Mouse (Mus musculus) kidney, embryonic 14.5 days (tissue): ENCODE measurements around the gene Arhgdib. TPM values are rescaled to one million over a fixed set of nuclear protein-coding genes. Genes with fewer than 3 reads are reported as not detected.
A peak's percentile ranks its signal among the peaks of the same experiment; 100 is the strongest.

Experiments used
- ATAC-seq: fragments of 200-750 bp; cut with Nextera tagmentation; 2 replicates; pipeline ENCODE4 v1.8.0; 2017; ENCODE audit warnings: moderate number of reproducible peaks, mild to moderate bottlenecking, moderate TSS enrichment, moderate library complexity; ENCODE audit not compliant: low FRiP score, low TSS enrichment
- H3K27ac ChIP-seq: fragments of 300-500 bp; sonication (generic); 2 replicates; pipeline ENCODE4 v1.5.1; 2014; ENCODE audit warnings: low read depth, mild to moderate bottlenecking, low read length, moderate library complexity, mixed read lengths
- H3K27me3 ChIP-seq: fragments of 300-500 bp; sonication (generic); 2 replicates; pipeline ENCODE4 v1.6.1; 2014; ENCODE audit warnings: mild to moderate bottlenecking, low read length; ENCODE audit not compliant: control insufficient read depth, insufficient read depth
- H3K36me3 ChIP-seq: fragments of 300-500 bp; sonication (generic); 2 replicates; pipeline ENCODE4 v1.6.1; 2014; ENCODE audit warnings: low read length, mixed read lengths; ENCODE audit not compliant: control insufficient read depth, insufficient read depth
- H3K4me1 ChIP-seq: fragments of 300-500 bp; sonication (generic); 2 replicates; pipeline ENCODE4 v1.6.1; 2014; ENCODE audit warnings: low read length, mixed read lengths; ENCODE audit not compliant: control insufficient read depth, insufficient read depth
- H3K4me2 ChIP-seq: fragments of 300-500 bp; sonication (generic); replicated peaks from 2 replicates; pipeline ENCODE4 v1.6.1; 2014; ENCODE audit warnings: low read depth, mild to moderate bottlenecking, low read length
- H3K4me3 ChIP-seq: fragments of 300-500 bp; sonication (generic); 2 replicates; pipeline ENCODE4 v1.5.1; 2014; ENCODE audit warnings: mild to moderate bottlenecking, low read length
- H3K9ac ChIP-seq: fragments of 300-500 bp; sonication (generic); 2 replicates; pipeline ENCODE4 v1.6.1; 2014; ENCODE audit warnings: low read depth, mild to moderate bottlenecking, low read length, moderate library complexity
- H3K9me3 ChIP-seq: fragments of 300-500 bp; sonication (generic); 2 replicates; pipeline ENCODE4 v1.6.1; 2016; ENCODE audit warnings: low read length; ENCODE audit not compliant: control insufficient read depth
- WGBS: fragments of 180-500 bp; shearing (Covaris S2); extraction: QIAGEN DNeasy Blood & Tissue Kit; methylation state at CpG from one replicate; pipeline ENCODE4 v1.1.7; 2014; 5-methylcytosine and 5-hydroxymethylcytosine counted together
- polyA plus RNA-seq: library from polyadenylated mRNA; unstranded; fragments of >200 nt; fragmentation: Nextera tagmentation; extraction: Ambion mirVana; gene quantifications from 2 replicates; pipeline ENCODE4 v1.2.1, GENCODE M21; 2014

The Arhgdib gene
- polyA plus RNA-seq, 1 experiment from 2014 or later = 60.4 TPM

DNA sequence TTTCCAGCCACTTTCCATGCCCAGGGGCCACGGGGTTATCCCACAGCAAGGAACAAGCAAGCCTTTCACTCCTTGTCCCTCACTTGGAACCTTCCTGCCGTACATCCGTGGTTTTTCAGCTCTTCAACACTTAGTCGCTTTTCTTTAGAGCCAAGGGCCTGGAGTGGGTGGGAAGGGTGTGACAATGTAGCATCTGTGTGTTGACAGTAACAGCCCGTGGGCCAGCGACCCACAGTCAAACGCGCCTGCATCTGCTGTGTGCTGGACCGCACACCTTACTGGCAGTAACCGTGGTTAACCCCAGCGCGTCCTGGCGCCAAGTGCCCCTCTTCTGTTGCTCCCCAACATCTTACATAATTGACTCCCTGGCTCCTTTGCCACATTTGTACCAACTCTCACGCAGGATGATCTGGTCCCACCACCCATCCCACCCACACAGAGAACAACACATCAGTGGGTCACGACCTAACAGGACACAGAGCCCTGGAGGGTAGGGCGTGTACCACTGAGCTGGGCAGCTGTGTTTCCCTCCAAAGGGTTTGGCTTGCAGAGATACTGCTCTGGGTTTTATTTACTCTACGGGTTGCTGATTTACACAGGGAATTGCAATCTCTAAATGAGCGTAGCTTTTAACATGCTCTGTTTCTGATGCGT lies 35.3 kb downstream of the Arhgdib start:
- Histone ChIP-seq H3K4me2 (no peak overlapping the region), H3K27ac (no peak overlapping the region), H3K36me3 (no peaks in the 10 kb centered on the region), H3K4me1 (no peaks in the 10 kb centered on the region), H3K9me3 (no peaks in the 10 kb centered on the region), H3K4me3 (no peak overlapping the region), H3K27me3 (no peaks in the 10 kb centered on the region), H3K9ac (no peak overlapping the region)
- no peak for ATAC-seq
- 86% methylated on average over 19 of the region's 19 CpGs for WGBS

- H3K4me2 ChIP-seq = no peak overlapping the region
- no peaks in the 10 kb centered on the region for H3K4me1 ChIP-seq
- H3K9me3 ChIP-seq = no peaks in the 10 kb centered on the region
- H3K9ac ChIP-seq = no peak overlapping the region
- H3K27ac ChIP-seq = no peak overlapping the region
- ATAC-seq = no peak
- no peaks in the 10 kb centered on the region for H3K27me3 ChIP-seq
- no peaks in the 10 kb centered on the region for H3K36me3 ChIP-seq
- no peak overlapping the region for H3K4me3 ChIP-seq
- 75% methylated on average over 8 of the region's 8 CpGs for WGBS
Observed at GRCm38 (mm10) chr6:136903885-136904470, 37.7 kb downstream of the Arhgdib start.

- Histone ChIP-seq H3K4me2 (no peak overlapping the region), H3K36me3 (no peaks in the 10 kb centered on the region)
- WGBS = 92% methylated on average over 9 of the region's 9 CpGs
Observed at GRCm38 (mm10) chr6:136902527-136902926, 39.2 kb downstream of the Arhgdib start.

GRCm38 (mm10) chr6:136901010-136901409 lies 40.7 kb downstream of the Arhgdib start:
- no peak overlapping the region for H3K27ac ChIP-seq
- H3K36me3 ChIP-seq = no peaks in the 10 kb centered on the region
- 75% methylated on average over 2 of the region's 2 CpGs for WGBS
- no peak overlapping the region for H3K4me3 ChIP-seq
- no peaks in the 10 kb centered on the region for H3K9me3 ChIP-seq
- ATAC-seq = no peak
- H3K4me2 ChIP-seq = no peak overlapping the region
- no peaks in the 10 kb centered on the region for H3K27me3 ChIP-seq
- peaks cover 5% of the 10 kb centered on the region; the same call in 1 of the 2 replicates for H3K4me1 ChIP-seq
- H3K9ac ChIP-seq = no peak overlapping the region

More at GRCm38 (mm10) chr6:136902527-136902926, 39.2 kb downstream of the Arhgdib start:
- Histone ChIP-seq H3K9ac (no peak overlapping the region), H3K27me3 (no peaks in the 10 kb centered on the region), H3K9me3 (no peaks in the 10 kb centered on the region), H3K27ac (no peak overlapping the region), H3K4me1 (peaks cover 3% of the 10 kb centered on the region; the same call in 1 of the 2 replicates), H3K4me3 (no peak overlapping the region)
- no peak for ATAC-seq

DNA sequence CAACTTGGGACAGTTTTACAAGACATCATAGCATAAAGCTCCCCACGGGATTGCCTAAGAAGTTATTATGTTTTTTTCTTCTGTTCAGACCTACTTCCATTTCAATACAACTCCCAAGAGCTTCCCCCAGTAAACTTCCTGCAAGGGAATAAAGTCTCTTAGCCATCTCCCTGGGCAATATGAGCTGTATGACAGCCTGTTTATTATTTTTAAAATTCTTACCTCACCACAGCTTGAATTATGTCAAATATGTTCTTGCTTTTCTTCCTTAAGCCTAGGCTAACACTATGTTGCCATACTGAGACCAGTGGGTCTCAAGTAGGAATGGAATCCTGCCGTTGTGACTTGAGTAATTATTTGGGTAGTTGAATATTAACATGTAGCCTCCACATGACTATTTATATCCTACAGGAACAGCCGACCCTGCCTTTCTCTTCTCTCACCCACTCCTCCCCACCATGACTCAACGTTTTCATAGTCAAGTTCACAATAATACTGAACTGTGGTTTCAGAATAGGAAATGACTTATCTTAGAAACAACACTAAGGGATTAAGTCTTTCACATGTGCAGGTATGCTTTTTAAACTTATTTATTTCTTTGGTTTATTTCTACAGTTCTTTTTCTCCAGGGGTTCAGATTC lies 41.2 kb downstream of the Arhgdib start:
- Histone ChIP-seq H3K4me1 (peaks cover 5% of the 10 kb centered on the region; the same call in 1 of the 2 replicates), H3K9me3 (no peaks in the 10 kb centered on the region)
- no peak for ATAC-seq

GRCm38 (mm10) chr6:136898954-136899353 lies 42.7 kb downstream of the Arhgdib start:
- WGBS = 70% methylated on average over 2 of the region's 2 CpGs
- no peaks in the 10 kb centered on the region for H3K9me3 ChIP-seq
- no peaks in the 10 kb centered on the region for H3K27me3 ChIP-seq
- H3K4me2 ChIP-seq = no peak overlapping the region
- H3K4me3 ChIP-seq = no peak overlapping the region
- ATAC-seq = no peak
- H3K36me3 ChIP-seq = no peaks in the 10 kb centered on the region
- peaks cover 10% of the 10 kb centered on the region for H3K4me1 ChIP-seq
- H3K9ac ChIP-seq = no peak overlapping the region
- H3K27ac ChIP-seq = no peak overlapping the region; the same call in 1 of the 2 replicates

More for the DNA sequence above, 41.2 kb downstream of the Arhgdib start:
- H3K9ac ChIP-seq = no peak overlapping the region
- no peaks in the 10 kb centered on the region for H3K36me3 ChIP-seq
- WGBS = 61% methylated on average over 4 of the region's 4 CpGs
- H3K4me2 ChIP-seq = no peak overlapping the region
- H3K27me3 ChIP-seq = no peaks in the 10 kb centered on the region
- no peak overlapping the region for H3K27ac ChIP-seq
- H3K4me3 ChIP-seq = no peak overlapping the region

- no peaks in the 10 kb centered on the region for H3K36me3 ChIP-seq
- WGBS = 21% methylated on average over 4 of the region's 4 CpGs
- H3K27me3 ChIP-seq = no peaks in the 10 kb centered on the region
- no peak overlapping the region for H3K9ac ChIP-seq
- ATAC-seq = 0 out of 2 replicates have a peak, but pooled peaks have one; percentile 54
- H3K4me1 ChIP-seq = peaks cover 10% of the 10 kb centered on the region
- H3K4me2 ChIP-seq = no peak overlapping the region
- no peak overlapping the region for H3K4me3 ChIP-seq
- H3K27ac ChIP-seq = no peak overlapping the region; the same call in 1 of the 2 replicates
- no peaks in the 10 kb centered on the region for H3K9me3 ChIP-seq
Observed at GRCm38 (mm10) chr6:136898222-136898621, 43.5 kb downstream of the Arhgdib start.

- 55% methylated on average over 4 of the region's 4 CpGs for WGBS
- no peaks in the 10 kb centered on the region for H3K27me3 ChIP-seq
- H3K4me2 ChIP-seq = no peak overlapping the region
- no peak for ATAC-seq
- H3K9me3 ChIP-seq = no peaks in the 10 kb centered on the region
- no peaks in the 10 kb centered on the region for H3K36me3 ChIP-seq
- H3K4me3 ChIP-seq = no peak overlapping the region
- peaks cover 10% of the 10 kb centered on the region for H3K4me1 ChIP-seq
- no peak overlapping the region for H3K9ac ChIP-seq
- H3K27ac ChIP-seq = peak overlapping the region; percentile 49; the same call in 1 of the 2 replicates
Observed at GRCm38 (mm10) chr6:136897789-136898188, 43.9 kb downstream of the Arhgdib start.
